Mouse (Mus musculus): ENCODE measurements around the gene Ankrd34a. TPM values are rescaled to one million over a fixed set of nuclear protein-coding genes. Genes with fewer than 3 reads are reported as not detected.

The Ankrd34a gene
- total and polyA plus RNA-seq, 2 experiments from 2014 or later: 15.3 to 29.6 TPM

DNA sequence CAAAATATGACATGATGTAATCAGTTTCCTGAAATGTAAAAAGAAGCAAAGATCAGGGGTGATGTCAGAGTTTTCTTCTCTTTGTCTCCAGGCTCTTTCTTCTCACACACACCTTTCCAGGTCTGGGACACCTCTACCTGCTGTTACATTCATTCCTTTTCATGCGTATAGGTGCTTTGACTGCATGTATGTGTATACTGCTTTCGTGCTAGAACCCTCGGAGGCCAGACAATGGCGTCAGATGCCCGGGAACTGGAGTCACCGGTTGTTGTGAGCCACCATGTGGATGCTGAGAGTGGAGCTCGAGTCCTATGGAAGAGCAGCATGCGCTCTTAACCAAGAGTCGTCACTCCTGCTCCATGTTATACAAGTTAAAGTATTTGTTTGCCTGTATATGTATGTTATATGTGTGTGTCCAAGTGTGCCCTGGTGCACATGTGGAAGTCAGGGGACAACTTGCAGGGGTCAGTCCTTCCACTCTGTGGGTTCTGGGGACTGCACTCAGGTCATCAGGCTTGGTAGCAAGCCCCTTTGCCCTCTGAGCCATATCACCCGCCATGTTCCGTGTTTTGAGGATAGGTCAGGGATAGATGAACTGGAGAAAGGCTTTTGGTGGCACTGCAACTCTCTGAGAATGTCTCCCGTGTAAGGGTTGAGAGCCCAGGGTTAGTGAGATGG lies 17.7 kb upstream of the Ankrd34a start:
- H3K27ac ChIP-seq: no peak overlapping the region
- H3K27me3 ChIP-seq (ENCODE audit: insufficient read depth, low read length): no peaks in the 10 kb centered on the region
- no peak overlapping the region for H3K9ac ChIP-seq (replicated peaks; ENCODE audit: low read length)
- WGBS: 77% methylated on average over 12 of the region's 12 CpGs
- ATAC-seq (no peak), DNase-seq (ENCODE audit: low spot score) (no peak)
- TF ChIP-seq CTCF (IDR thresholded peaks at IDR 0.05; ENCODE audit: low read depth): no peak
- no peak overlapping the region for H3K4me2 ChIP-seq (ENCODE audit: low read depth, low read length)
- H3K9me3 ChIP-seq (ENCODE audit: low read length): no peaks in the 10 kb centered on the region
- no peak overlapping the region for H3K4me3 ChIP-seq (ENCODE audit: low read length)
- H3K4me1 ChIP-seq (ENCODE audit: insufficient read depth, low read length): 0 out of 2 replicates have a peak, but pooled peaks cover 4% of the 10 kb centered on the region
- H3K36me3 ChIP-seq (ENCODE audit: insufficient read depth, low read length): no peaks in the 10 kb centered on the region

DNA sequence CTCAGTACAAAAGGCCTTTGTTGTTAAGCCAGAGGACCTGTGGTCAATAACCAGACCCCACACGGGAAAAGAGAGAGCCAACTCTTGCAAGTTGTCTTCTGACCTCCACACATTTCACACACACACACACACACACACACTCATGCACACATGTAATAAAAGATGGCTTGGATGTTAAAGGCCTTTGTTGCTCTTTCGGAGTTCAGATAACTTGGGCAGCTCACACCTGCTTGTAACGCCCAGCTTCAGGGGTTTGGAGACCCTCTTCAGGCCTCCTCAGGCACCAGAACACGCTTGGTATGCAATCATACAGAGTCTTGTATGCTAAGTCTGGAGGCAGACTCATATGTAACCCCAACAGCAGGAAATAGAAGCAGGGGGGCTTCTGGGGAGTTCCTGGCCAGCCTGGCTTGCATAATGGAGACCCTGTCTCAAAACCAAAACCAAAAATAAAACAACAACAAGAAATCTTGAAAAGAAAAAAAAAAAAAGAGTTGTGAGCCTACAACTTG lies 17.1 kb upstream of the Ankrd34a start:
- 68% methylated on average over 4 of the region's 4 CpGs for WGBS
- Histone ChIP-seq H3K9me3 (ENCODE audit: low read length) (no peaks in the 10 kb centered on the region), H3K27me3 (ENCODE audit: insufficient read depth, low read length) (no peaks in the 10 kb centered on the region), H3K4me2 (ENCODE audit: low read depth, low read length) (no peak overlapping the region), H3K4me3 (ENCODE audit: low read length) (no peak overlapping the region), H3K4me1 (ENCODE audit: insufficient read depth, low read length) (0 out of 2 replicates have a peak, but pooled peaks cover 4% of the 10 kb centered on the region), H3K9ac (replicated peaks; ENCODE audit: low read length) (no peak overlapping the region), H3K36me3 (ENCODE audit: insufficient read depth, low read length) (no peaks in the 10 kb centered on the region), H3K27ac (0 out of 2 replicates have a peak overlapping the region, but pooled peaks have one; percentile 11)
- no peak for TF ChIP-seq CTCF (IDR thresholded peaks at IDR 0.05; ENCODE audit: low read depth)
- ATAC-seq (no peak), DNase-seq (ENCODE audit: low spot score) (no peak)

DNA sequence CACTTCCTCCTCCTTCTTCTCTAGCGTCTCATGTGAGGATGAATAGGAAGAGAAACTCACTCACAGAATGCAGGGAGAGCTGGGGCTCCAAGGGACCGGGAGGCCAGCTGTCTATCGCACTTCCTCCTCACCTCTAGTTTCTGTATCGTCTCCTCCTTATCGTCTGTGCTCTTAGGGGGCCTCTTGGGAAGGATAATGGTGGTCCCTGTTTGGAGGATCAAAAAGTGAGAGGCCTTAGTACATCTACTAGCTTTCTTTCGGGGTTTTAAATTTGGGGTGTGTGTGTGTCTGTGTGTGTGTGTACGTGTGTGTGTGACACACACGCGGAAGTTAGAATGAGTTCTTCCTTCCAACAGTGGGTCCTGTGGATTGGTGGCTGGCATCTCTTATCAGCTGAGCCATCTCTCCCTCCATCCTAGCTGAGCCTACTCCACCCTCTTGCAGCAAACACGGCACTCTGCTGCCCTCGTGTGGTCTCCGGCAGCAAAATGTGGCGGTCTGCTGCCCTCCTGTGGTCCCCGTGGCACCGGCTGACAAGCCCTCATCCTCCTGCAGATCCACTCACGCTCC lies 16.5 kb upstream of the Ankrd34a start:
- ATAC-seq: peak; percentile 82
- Histone ChIP-seq H3K4me3 (ENCODE audit: low read length) (peak overlapping the region; percentile 21), H3K9ac (replicated peaks; ENCODE audit: low read length) (peak overlapping the region; percentile 37; the same call in 1 of the 2 replicates), H3K4me1 (ENCODE audit: insufficient read depth, low read length) (0 out of 2 replicates have a peak, but pooled peaks cover 4% of the 10 kb centered on the region), H3K4me2 (ENCODE audit: low read depth, low read length) (peak overlapping the region; percentile 52), H3K27ac (peak overlapping the region; percentile 42; the same call in 1 of the 2 replicates), H3K27me3 (ENCODE audit: insufficient read depth, low read length) (no peaks in the 10 kb centered on the region), H3K9me3 (ENCODE audit: low read length) (no peaks in the 10 kb centered on the region), H3K36me3 (ENCODE audit: insufficient read depth, low read length) (no peaks in the 10 kb centered on the region)
- TF ChIP-seq CTCF (IDR thresholded peaks at IDR 0.05; ENCODE audit: low read depth): peak; percentile 100
- peak; percentile 94 for DNase-seq (ENCODE audit: low spot score)
- WGBS: 15% methylated on average over 16 of the region's 16 CpGs

DNA sequence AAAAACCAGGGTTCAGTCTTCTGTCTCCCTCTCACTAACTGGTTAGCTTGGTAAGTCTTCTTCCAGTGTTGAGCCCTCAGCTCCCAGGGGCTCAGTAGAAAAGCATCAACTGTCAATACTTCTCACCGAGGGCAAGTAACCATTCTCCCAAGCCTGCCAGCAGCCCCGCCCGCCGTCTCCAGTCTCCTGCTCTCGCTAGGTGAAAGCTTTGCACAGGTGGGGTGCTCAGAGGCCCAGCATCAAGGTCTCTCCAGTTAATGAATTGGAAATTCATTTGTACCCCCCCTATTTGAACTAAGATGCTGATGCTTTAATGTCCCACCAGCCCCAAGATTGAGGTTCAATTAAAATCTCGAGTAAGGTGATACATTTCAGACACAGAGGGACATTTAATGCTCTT lies 15.3 kb upstream of the Ankrd34a start:
- ATAC-seq (no peak), DNase-seq (ENCODE audit: low spot score) (no peak)
- H3K9ac ChIP-seq (replicated peaks; ENCODE audit: low read length): no peak overlapping the region
- no peaks in the 10 kb centered on the region for H3K9me3 ChIP-seq (ENCODE audit: low read length)
- no peak for TF ChIP-seq CTCF (IDR thresholded peaks at IDR 0.05; ENCODE audit: low read depth)
- WGBS: 56% methylated on average over 6 of the region's 6 CpGs
- no peaks in the 10 kb centered on the region for H3K27me3 ChIP-seq (ENCODE audit: insufficient read depth, low read length)
- no peak overlapping the region for H3K4me2 ChIP-seq (ENCODE audit: low read depth, low read length)
- H3K4me3 ChIP-seq (ENCODE audit: low read length): no peak overlapping the region
- H3K36me3 ChIP-seq (ENCODE audit: insufficient read depth, low read length): no peaks in the 10 kb centered on the region
- no peak overlapping the region for H3K27ac ChIP-seq
- 0 out of 2 replicates have a peak, but pooled peaks cover 4% of the 10 kb centered on the region for H3K4me1 ChIP-seq (ENCODE audit: insufficient read depth, low read length)

DNA sequence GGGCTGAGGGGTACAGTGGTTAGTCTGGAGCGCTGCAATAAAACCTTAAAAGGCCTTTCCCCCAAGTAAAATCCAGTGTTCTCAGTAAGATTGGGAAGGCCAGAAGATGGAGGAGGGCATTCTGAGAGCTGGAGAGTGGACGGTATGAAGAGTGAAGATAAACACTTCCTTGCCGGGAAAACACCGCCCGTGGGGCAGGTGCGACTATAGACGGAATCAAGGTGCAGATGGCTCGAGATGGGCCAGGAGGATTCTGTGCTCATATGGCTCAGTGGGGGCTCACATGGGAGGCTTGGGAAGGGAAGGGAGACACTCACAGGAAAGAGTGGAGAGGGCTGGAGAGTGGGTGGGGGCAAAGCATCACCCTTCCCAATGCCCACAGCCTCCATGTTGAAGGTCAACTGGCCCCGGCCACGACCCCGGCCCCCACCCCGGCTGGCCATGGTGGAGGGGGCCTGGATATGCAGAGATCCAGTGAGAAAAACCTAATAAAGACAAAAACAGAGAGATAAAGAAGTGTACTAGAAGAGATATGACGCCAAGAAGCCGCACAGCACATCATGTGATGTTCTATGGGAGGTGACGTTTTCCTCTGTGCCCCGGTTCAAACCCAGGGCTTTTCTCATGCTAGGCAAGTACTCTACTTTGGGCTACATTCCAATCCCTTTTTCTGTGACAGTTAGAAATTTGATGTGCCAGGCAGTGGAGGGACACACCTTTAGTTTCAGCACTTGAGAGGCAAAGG lies 14.5 kb upstream of the Ankrd34a start:
- 88% methylated on average over 16 of the region's 16 CpGs for WGBS
- no peaks in the 10 kb centered on the region for H3K36me3 ChIP-seq (ENCODE audit: insufficient read depth, low read length)
- H3K27ac ChIP-seq: no peak overlapping the region
- H3K9ac ChIP-seq (replicated peaks; ENCODE audit: low read length): no peak overlapping the region
- DNase-seq (ENCODE audit: low spot score): no peak
- no peak for ATAC-seq
- 0 out of 2 replicates have a peak, but pooled peaks cover 4% of the 10 kb centered on the region for H3K4me1 ChIP-seq (ENCODE audit: insufficient read depth, low read length)
- H3K4me2 ChIP-seq (ENCODE audit: low read depth, low read length): no peak overlapping the region
- H3K27me3 ChIP-seq (ENCODE audit: insufficient read depth, low read length): no peaks in the 10 kb centered on the region
- no peaks in the 10 kb centered on the region for H3K9me3 ChIP-seq (ENCODE audit: low read length)
- H3K4me3 ChIP-seq (ENCODE audit: low read length): no peak overlapping the region
- no peak for TF ChIP-seq CTCF (IDR thresholded peaks at IDR 0.05; ENCODE audit: low read depth)

DNA sequence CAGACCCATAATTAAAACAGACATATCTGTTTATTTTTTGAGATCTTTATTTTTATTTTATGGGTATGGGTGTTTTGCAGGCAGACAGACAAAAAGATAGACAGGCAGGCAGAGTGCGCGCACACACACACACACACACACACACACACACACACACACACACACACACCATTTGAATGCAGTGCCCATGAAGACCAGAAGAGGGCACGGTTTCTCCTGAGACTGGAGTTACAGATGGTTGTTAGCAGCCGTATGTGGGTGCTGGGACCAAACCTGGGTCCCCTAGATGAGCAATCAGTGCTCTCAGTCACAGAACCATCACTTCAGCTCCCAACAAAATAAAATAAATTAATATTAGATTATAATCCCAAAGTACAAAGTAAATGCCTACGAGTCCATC lies 13.1 kb upstream of the Ankrd34a start:
- H3K4me1 ChIP-seq (ENCODE audit: insufficient read depth, low read length): no peaks in the 10 kb centered on the region
- no peaks in the 10 kb centered on the region for H3K9me3 ChIP-seq (ENCODE audit: low read length)
- 0 out of 2 replicates have a peak, but pooled peaks have one; percentile 7 for TF ChIP-seq CTCF (IDR thresholded peaks at IDR 0.05; ENCODE audit: low read depth)
- WGBS: 96% methylated on average over 5 of the region's 5 CpGs
- no peaks in the 10 kb centered on the region for H3K36me3 ChIP-seq (ENCODE audit: insufficient read depth, low read length)
- ATAC-seq (no peak), DNase-seq (ENCODE audit: low spot score) (no peak)
- H3K9ac ChIP-seq (replicated peaks; ENCODE audit: low read length): no peak overlapping the region
- no peaks in the 10 kb centered on the region for H3K27me3 ChIP-seq (ENCODE audit: insufficient read depth, low read length)
- no peak overlapping the region for H3K27ac ChIP-seq
- H3K4me3 ChIP-seq (ENCODE audit: low read length): no peak overlapping the region
- no peak overlapping the region for H3K4me2 ChIP-seq (ENCODE audit: low read depth, low read length)
